Mouse (Mus musculus) embryonic fibroblast, embryonic 13.5 days (primary cell): ENCODE data around the gene Tnfrsf12a.

Experiments
- CTCF ChIP-seq: IDR thresholded peaks from 2 replicates; pipeline ENCODE4 v1.5.1; 2011; ENCODE audit warnings: mild to moderate bottlenecking, control low read depth, low read length, moderate library complexity, borderline replicate concordance; ENCODE audit not compliant: insufficient read depth
- POLR2A ChIP-seq: IDR thresholded peaks from 2 replicates; pipeline ENCODE4 v1.6.1; 2011; ENCODE audit warnings: low read depth, mild to moderate bottlenecking, control low read depth, low read length, moderate library complexity

DNA sequence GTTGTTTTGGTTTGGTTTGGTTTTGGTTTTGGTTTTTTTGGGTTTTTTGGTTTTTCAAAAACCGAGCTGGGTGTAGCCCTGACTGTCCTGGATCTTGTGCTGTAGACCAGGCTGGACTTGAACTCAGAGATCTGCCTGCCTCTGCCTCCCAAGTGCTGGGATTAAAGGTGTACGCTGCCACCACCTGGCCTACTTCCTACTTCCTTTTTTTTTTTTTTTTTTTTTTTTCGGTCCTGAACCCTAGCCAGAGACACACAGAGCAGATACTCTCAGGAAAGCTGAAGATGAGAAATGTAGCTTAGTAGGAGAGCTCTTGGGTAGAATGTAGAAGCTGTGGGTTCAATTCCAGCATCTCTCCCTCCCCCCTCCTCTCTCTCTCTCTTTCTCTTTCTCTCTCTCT is 18.8 kb downstream of the Tnfrsf12a start:
- TF ChIP-seq CTCF (no peak), POLR2A (no peak)
